Mouse (Mus musculus) megakaryocyte, embryonic 14.5 days (primary cell): ENCODE data around the gene Sphk2.

Experiments used
- FLI1 ChIP-seq: IDR thresholded peaks from 2 replicates; pipeline ENCODE4 v1.6.1; 2012; ENCODE audit warnings: low read length, inconsistent platforms, mixed read lengths
- GATA1 ChIP-seq: IDR thresholded peaks from 3 replicates; pipeline ENCODE4 v1.6.1; 2012; ENCODE audit warnings: mixed read lengths, low read length, inconsistent platforms, borderline replicate concordance

DNA sequence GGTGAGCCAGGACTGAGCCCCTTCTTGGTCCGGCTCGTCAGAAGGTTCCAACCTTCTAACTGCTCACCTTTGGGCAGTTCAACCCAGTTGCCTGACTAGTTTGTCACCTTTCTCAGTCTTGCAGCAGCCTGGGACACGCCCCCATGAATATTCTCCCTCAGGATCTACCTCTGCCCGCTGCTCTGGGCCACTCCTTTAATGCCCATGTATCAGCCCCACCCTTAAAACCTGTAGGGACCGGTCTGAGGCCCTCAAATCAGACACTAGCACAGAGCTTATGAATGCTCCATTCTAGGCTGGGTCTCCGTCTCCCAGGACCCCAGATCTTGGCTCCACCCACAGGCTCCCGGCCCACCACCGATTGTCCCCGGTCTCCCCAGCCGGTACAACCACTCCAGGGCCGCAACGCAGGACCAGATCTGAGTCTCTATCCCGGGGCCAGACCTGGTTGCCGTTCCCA lies 3.1 kb downstream of the Sphk2 start:
- TF ChIP-seq FLI1: no peak
- no peak for TF ChIP-seq GATA1
